Mouse (Mus musculus): ENCODE results near the gene Adprhl2.

DNA sequence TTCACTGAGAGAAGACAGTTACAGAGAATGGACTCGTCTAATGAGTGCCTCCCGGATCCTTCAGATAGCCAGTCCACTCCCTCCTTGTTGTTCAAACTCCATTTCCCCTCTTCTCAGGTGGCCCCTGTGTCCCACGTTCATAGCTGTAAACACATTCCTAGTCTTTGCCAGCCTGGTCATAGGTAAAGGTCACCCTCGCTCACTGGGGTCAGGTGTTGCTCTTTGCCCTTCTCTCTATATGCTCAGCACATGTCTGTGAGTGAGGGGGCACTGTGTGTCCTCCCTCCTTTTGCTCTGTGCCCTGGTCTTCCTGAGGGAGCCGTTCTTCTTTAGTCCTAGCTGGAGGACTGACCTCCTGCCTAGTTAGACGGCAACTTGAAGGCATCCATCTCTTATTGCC is 1.7 kb downstream of the Adprhl2 start:
- TF ChIP-seq CTCF (IDR thresholded peaks at IDR 0.05; ENCODE audit: extremely low read depth, insufficient read depth, insufficient read length, insufficient replicate concordance), result no peak
- TF ChIP-seq POLR2A (IDR thresholded peaks at IDR 0.05; ENCODE audit: low read depth, low read length), result no peak
